Mouse (Mus musculus): ENCODE data around the gene Trio. TPM values are rescaled to one million over a fixed set of nuclear protein-coding genes. Genes with fewer than 3 reads are reported as not detected.

The Trio gene
- polyA plus RNA-seq, 1 experiment from 2014 or later, result 38.4 TPM

GRCm38 (mm10) chr15:28060423-28060822, 34.8 kb upstream of the Trio start:
- Histone ChIP-seq H3K27ac (no peak overlapping the region), H3K36me3 (no peaks in the 10 kb centered on the region), H3K4me1 (peaks cover 4% of the 10 kb centered on the region; the same call in 1 of the 2 replicates), H3K27me3 (ENCODE audit: low read depth, poor library complexity, severe bottlenecking) (no peaks in the 10 kb centered on the region), H3K4me3 (no peak overlapping the region), H3K9me3 (replicated peaks) (no peaks in the 10 kb centered on the region)
- DNase-seq (ENCODE audit: low spot score), result no peak
- 76% methylated on average over 6 of the region's 6 CpGs for WGBS

GRCm38 (mm10) chr15:28057545-28057944, 31.9 kb upstream of the Trio start:
- 86% methylated on average over 5 of the region's 5 CpGs for WGBS
- DNase-seq (ENCODE audit: low spot score), result no peak
- no peak overlapping the region for H3K4me3 ChIP-seq
- H3K4me1 ChIP-seq, result peaks cover 12% of the 10 kb centered on the region; the same call in 1 of the 2 replicates
- no peaks in the 10 kb centered on the region for H3K36me3 ChIP-seq
- H3K27me3 ChIP-seq (ENCODE audit: low read depth, poor library complexity, severe bottlenecking), result no peaks in the 10 kb centered on the region
- H3K27ac ChIP-seq, result no peak overlapping the region
- H3K9me3 ChIP-seq (replicated peaks), result no peaks in the 10 kb centered on the region

GRCm38 (mm10) chr15:28054731-28055130, 29.1 kb upstream of the Trio start:
- Histone ChIP-seq H3K36me3 (no peaks in the 10 kb centered on the region), H3K27me3 (ENCODE audit: low read depth, poor library complexity, severe bottlenecking) (no peaks in the 10 kb centered on the region), H3K9me3 (replicated peaks) (no peaks in the 10 kb centered on the region), H3K4me3 (no peak overlapping the region), H3K4me1 (peaks cover 19% of the 10 kb centered on the region; the same call in 1 of the 2 replicates), H3K27ac (no peak overlapping the region)
- DNase-seq (ENCODE audit: low spot score), result no peak
- WGBS, result 94% methylated on average over 1 of the region's 1 CpGs

GRCm38 (mm10) chr15:28054111-28054510, 28.5 kb upstream of the Trio start:
- Histone ChIP-seq H3K9me3 (replicated peaks) (no peaks in the 10 kb centered on the region), H3K27ac (no peak overlapping the region), H3K27me3 (ENCODE audit: low read depth, poor library complexity, severe bottlenecking) (no peaks in the 10 kb centered on the region), H3K36me3 (no peaks in the 10 kb centered on the region), H3K4me3 (no peak overlapping the region), H3K4me1 (peaks cover 19% of the 10 kb centered on the region; the same call in 1 of the 2 replicates)
- WGBS, result 70% methylated on average over 1 of the region's 1 CpGs
- no peak for DNase-seq (ENCODE audit: low spot score)

GRCm38 (mm10) chr15:28053226-28053625, 27.6 kb upstream of the Trio start:
- no peak for DNase-seq (ENCODE audit: low spot score)
- no peaks in the 10 kb centered on the region for H3K36me3 ChIP-seq
- H3K9me3 ChIP-seq (replicated peaks), result no peaks in the 10 kb centered on the region
- H3K4me3 ChIP-seq, result no peak overlapping the region
- WGBS, result 54% methylated on average over 6 of the region's 6 CpGs
- H3K27ac ChIP-seq, result no peak overlapping the region
- H3K27me3 ChIP-seq (ENCODE audit: low read depth, poor library complexity, severe bottlenecking), result no peaks in the 10 kb centered on the region
- H3K4me1 ChIP-seq, result peaks cover 19% of the 10 kb centered on the region; the same call in 1 of the 2 replicates

- no peak overlapping the region for H3K27ac ChIP-seq
- H3K4me3 ChIP-seq, result no peak overlapping the region
- H3K4me1 ChIP-seq, result peaks cover 19% of the 10 kb centered on the region; the same call in 1 of the 2 replicates
- WGBS, result 87% methylated on average over 4 of the region's 4 CpGs
- H3K36me3 ChIP-seq, result no peaks in the 10 kb centered on the region
- no peaks in the 10 kb centered on the region for H3K9me3 ChIP-seq (replicated peaks)
- H3K27me3 ChIP-seq (ENCODE audit: low read depth, poor library complexity, severe bottlenecking), result no peaks in the 10 kb centered on the region
- DNase-seq (ENCODE audit: low spot score), result no peak
Observed at GRCm38 (mm10) chr15:28051811-28052210, 26.2 kb upstream of the Trio start.

GRCm38 (mm10) chr15:28051104-28051625, 25.5 kb upstream of the Trio start:
- no peaks in the 10 kb centered on the region for H3K27me3 ChIP-seq (ENCODE audit: low read depth, poor library complexity, severe bottlenecking)
- peaks cover 19% of the 10 kb centered on the region; the same call in 1 of the 2 replicates for H3K4me1 ChIP-seq
- no peak overlapping the region for H3K4me3 ChIP-seq
- no peaks in the 10 kb centered on the region for H3K36me3 ChIP-seq
- DNase-seq (ENCODE audit: low spot score), result no peak
- no peaks in the 10 kb centered on the region for H3K9me3 ChIP-seq (replicated peaks)
- 56% methylated on average over 18 of the region's 18 CpGs for WGBS
- H3K27ac ChIP-seq, result peak overlapping the region; percentile 73

GRCm38 (mm10) chr15:28047711-28048110, 22.1 kb upstream of the Trio start:
- no peak for DNase-seq (ENCODE audit: low spot score)
- H3K9me3 ChIP-seq (replicated peaks), result no peaks in the 10 kb centered on the region
- H3K36me3 ChIP-seq, result no peaks in the 10 kb centered on the region
- H3K27ac ChIP-seq, result no peak overlapping the region
- no peak overlapping the region for H3K4me3 ChIP-seq
- 61% methylated on average over 3 of the region's 3 CpGs for WGBS
- peaks cover 11% of the 10 kb centered on the region; the same call in 1 of the 2 replicates for H3K4me1 ChIP-seq
- H3K27me3 ChIP-seq (ENCODE audit: low read depth, poor library complexity, severe bottlenecking), result no peaks in the 10 kb centered on the region

- 18% methylated on average over 9 of the region's 9 CpGs for WGBS
Observed at GRCm38 (mm10) chr15:28041158-28041865, 15.7 kb upstream of the Trio start.

GRCm38 (mm10) chr15:28037651-28038050, 12.0 kb upstream of the Trio start:
- WGBS, result 93% methylated on average over 6 of the region's 6 CpGs
- Histone ChIP-seq H3K4me1 (no peaks in the 10 kb centered on the region), H3K27ac (no peak overlapping the region), H3K36me3 (no peaks in the 10 kb centered on the region), H3K27me3 (ENCODE audit: low read depth, poor library complexity, severe bottlenecking) (peaks cover 25% of the 10 kb centered on the region), H3K4me3 (no peak overlapping the region), H3K9me3 (replicated peaks) (no peaks in the 10 kb centered on the region)
- DNase-seq (ENCODE audit: low spot score), result no peak

More at GRCm38 (mm10) chr15:28041158-28041865, 15.7 kb upstream of the Trio start:
- no peak for DNase-seq (ENCODE audit: low spot score)
- Histone ChIP-seq H3K4me1 (no peaks in the 10 kb centered on the region), H3K27ac (no peak overlapping the region), H3K9me3 (replicated peaks) (no peaks in the 10 kb centered on the region), H3K27me3 (ENCODE audit: low read depth, poor library complexity, severe bottlenecking) (peaks cover 25% of the 10 kb centered on the region), H3K4me3 (no peak overlapping the region), H3K36me3 (no peaks in the 10 kb centered on the region)

- no peaks in the 10 kb centered on the region for H3K4me1 ChIP-seq
Observed at GRCm38 (mm10) chr15:28035601-28036000, 10.0 kb upstream of the Trio start.

GRCm38 (mm10) chr15:28034636-28035035, 9.0 kb upstream of the Trio start:
- Histone ChIP-seq H3K36me3 (no peaks in the 10 kb centered on the region), H3K4me3 (no peak overlapping the region), H3K4me1 (no peaks in the 10 kb centered on the region), H3K9me3 (replicated peaks) (no peaks in the 10 kb centered on the region), H3K27ac (no peak overlapping the region), H3K27me3 (ENCODE audit: low read depth, poor library complexity, severe bottlenecking) (no peaks in the 10 kb centered on the region)
- DNase-seq (ENCODE audit: low spot score), result no peak
- 85% methylated on average over 10 of the region's 10 CpGs for WGBS

More at GRCm38 (mm10) chr15:28035601-28036000, 10.0 kb upstream of the Trio start:
- no peaks in the 10 kb centered on the region for H3K36me3 ChIP-seq
- no peaks in the 10 kb centered on the region for H3K9me3 ChIP-seq (replicated peaks)
- H3K27me3 ChIP-seq (ENCODE audit: low read depth, poor library complexity, severe bottlenecking), result peaks cover 5% of the 10 kb centered on the region; the same call in 1 of the 2 replicates
- no peak overlapping the region for H3K27ac ChIP-seq
- no peak for DNase-seq (ENCODE audit: low spot score)
- no peak overlapping the region for H3K4me3 ChIP-seq
- 89% methylated on average over 10 of the region's 10 CpGs for WGBS

- 88% methylated on average over 7 of the region's 7 CpGs for WGBS
- no peaks in the 10 kb centered on the region for H3K27me3 ChIP-seq (ENCODE audit: low read depth, poor library complexity, severe bottlenecking)
- H3K4me3 ChIP-seq, result no peak overlapping the region
- no peak overlapping the region for H3K27ac ChIP-seq
- no peaks in the 10 kb centered on the region for H3K36me3 ChIP-seq
- peaks cover 6% of the 10 kb centered on the region; the same call in 1 of the 2 replicates for H3K4me1 ChIP-seq
- H3K9me3 ChIP-seq (replicated peaks), result no peaks in the 10 kb centered on the region
- DNase-seq (ENCODE audit: low spot score), result no peak
Observed at GRCm38 (mm10) chr15:28029371-28029770, 3.7 kb upstream of the Trio start.

Data from limb, embryonic 10.5 days (tissue).